Mouse (Mus musculus) layer of hippocampus, postnatal 14 days (tissue): Measurements from ENCODE around the gene Cdc14b. TPM values are rescaled to one million over a fixed set of nuclear protein-coding genes. Genes with fewer than 3 reads are reported as not detected.
"Not testable (repeated sequence)": the region's sequence is repeated elsewhere in the genome, so short reads cannot be mapped to it uniquely, and the experiment has no call there.

ENCODE experiments used
- DNase-seq, 2 experiments: peaks; one replicate each; pipeline ENCODE4 v3.0.0; 2021 to 2022; ENCODE audit warnings: low spot score in 2 of 2, mixed read lengths in 1 of 2
- total RNA-seq, 2 experiments: library from RNA; stranded (reverse); gene quantifications; 2 replicates each; pipeline ENCODE4 v1.2.3; 2021

The Cdc14b gene
- total RNA-seq, 2 experiments from 2014 or later = 4.8 to 5.6 TPM

GRCm38 (mm10) chr13:64273891-64274844 lies 922 bp downstream of the Cdc14b start:
- DNase-seq = peak; percentile 12 to 13

- DNase-seq = no peak
Observed at GRCm38 (mm10) chr13:64273352-64273751, 1.7 kb downstream of the Cdc14b start.

- DNase-seq = no peak
Observed at GRCm38 (mm10) chr13:64268384-64268783, 6.7 kb downstream of the Cdc14b start.

- DNase-seq = no peak
Observed at GRCm38 (mm10) chr13:64267151-64267550, 7.9 kb downstream of the Cdc14b start.

- DNase-seq = no peak
Observed at GRCm38 (mm10) chr13:64264586-64264985, 10.5 kb downstream of the Cdc14b start.

- peak; percentile 21 to 60 for DNase-seq
Observed at GRCm38 (mm10) chr13:64259903-64260302, 15.2 kb downstream of the Cdc14b start.

- DNase-seq = no peak
Observed at GRCm38 (mm10) chr13:64258516-64258821, 16.6 kb downstream of the Cdc14b start.

GRCm38 (mm10) chr13:64257814-64258515 lies 17.1 kb downstream of the Cdc14b start:
- no peak for DNase-seq

- no peak for DNase-seq
Observed at GRCm38 (mm10) chr13:64257010-64257813, 17.9 kb downstream of the Cdc14b start.

GRCm38 (mm10) chr13:64254185-64254584 lies 20.9 kb downstream of the Cdc14b start:
- DNase-seq = not testable (repeated sequence)

GRCm38 (mm10) chr13:64253697-64254096 lies 21.4 kb downstream of the Cdc14b start:
- no peak for DNase-seq

- DNase-seq = no peak
Observed at GRCm38 (mm10) chr13:64252147-64252546, 22.9 kb downstream of the Cdc14b start.

GRCm38 (mm10) chr13:64250363-64250762 lies 24.7 kb downstream of the Cdc14b start:
- peak in 1 of 2 experiments; percentile 18 for DNase-seq

- DNase-seq = peak; percentile 71 to 78
Observed at GRCm38 (mm10) chr13:64248775-64249524, 26.1 kb downstream of the Cdc14b start.

- no peak for DNase-seq
Observed at GRCm38 (mm10) chr13:64248161-64248774, 26.8 kb downstream of the Cdc14b start.

GRCm38 (mm10) chr13:64246106-64246505 lies 29.0 kb downstream of the Cdc14b start:
- no peak for DNase-seq

- no peak for DNase-seq
Observed at GRCm38 (mm10) chr13:64244685-64245261, 30.3 kb downstream of the Cdc14b start.

GRCm38 (mm10) chr13:64242721-64243120 lies 32.4 kb downstream of the Cdc14b start:
- no peak for DNase-seq

- no peak for DNase-seq
Observed at GRCm38 (mm10) chr13:64240626-64241025, 34.5 kb downstream of the Cdc14b start.

GRCm38 (mm10) chr13:64237681-64238157 lies 37.4 kb downstream of the Cdc14b start:
- DNase-seq = no peak
